Mouse (Mus musculus): ENCODE results near the gene Slc25a13. TPM values are rescaled to one million over a fixed set of nuclear protein-coding genes. Genes with fewer than 3 reads are reported as not detected.
"Not testable (repeated sequence)": the region's sequence is repeated elsewhere in the genome, so short reads cannot be mapped to it uniquely, and the experiment has no call there.

The Slc25a13 gene
- total RNA-seq, 2 experiments from 2014 or later, result 2.9 to 3.4 TPM

GRCm38 (mm10) chr6:6207395-6207794 lies 9.6 kb downstream of the Slc25a13 start:
- no peak for ATAC-seq (replicated peaks; ENCODE audit: low FRiP score, poor library complexity, severe bottlenecking)

- no peak for ATAC-seq (replicated peaks; ENCODE audit: low FRiP score, poor library complexity, severe bottlenecking)
These were observed 11.3 kb downstream of the Slc25a13 start for GRCm38 (mm10) chr6:6205599-6206165.

GRCm38 (mm10) chr6:6202451-6202850 lies 14.5 kb downstream of the Slc25a13 start:
- no peak for ATAC-seq (replicated peaks; ENCODE audit: low FRiP score, poor library complexity, severe bottlenecking)

GRCm38 (mm10) chr6:6201977-6202376 lies 15.0 kb downstream of the Slc25a13 start:
- no peak for ATAC-seq (replicated peaks; ENCODE audit: low FRiP score, poor library complexity, severe bottlenecking)

- no peak for ATAC-seq (replicated peaks; ENCODE audit: low FRiP score, poor library complexity, severe bottlenecking)
These were observed 17.7 kb downstream of the Slc25a13 start for GRCm38 (mm10) chr6:6199138-6199870.

- not testable (repeated sequence) for ATAC-seq (replicated peaks; ENCODE audit: low FRiP score, poor library complexity, severe bottlenecking)
These were observed 18.9 kb downstream of the Slc25a13 start for GRCm38 (mm10) chr6:6198056-6198455.

GRCm38 (mm10) chr6:6197339-6197738 lies 19.6 kb downstream of the Slc25a13 start:
- ATAC-seq (replicated peaks; ENCODE audit: low FRiP score, poor library complexity, severe bottlenecking), result no peak

GRCm38 (mm10) chr6:6196527-6196926 lies 20.4 kb downstream of the Slc25a13 start:
- no peak for ATAC-seq (replicated peaks; ENCODE audit: low FRiP score, poor library complexity, severe bottlenecking)

- ATAC-seq (replicated peaks; ENCODE audit: low FRiP score, poor library complexity, severe bottlenecking), result no peak
These were observed 22.1 kb downstream of the Slc25a13 start for GRCm38 (mm10) chr6:6194831-6195230.

- no peak for ATAC-seq (replicated peaks; ENCODE audit: low FRiP score, poor library complexity, severe bottlenecking)
These were observed 23.1 kb downstream of the Slc25a13 start for GRCm38 (mm10) chr6:6193906-6194305.

- no peak for ATAC-seq (replicated peaks; ENCODE audit: low FRiP score, poor library complexity, severe bottlenecking)
These were observed 24.6 kb downstream of the Slc25a13 start for GRCm38 (mm10) chr6:6192413-6192812.

- no peak for ATAC-seq (replicated peaks; ENCODE audit: low FRiP score, poor library complexity, severe bottlenecking)
These were observed 25.2 kb downstream of the Slc25a13 start for GRCm38 (mm10) chr6:6191596-6192337.

- no peak for ATAC-seq (replicated peaks; ENCODE audit: low FRiP score, poor library complexity, severe bottlenecking)
These were observed 28.0 kb downstream of the Slc25a13 start for GRCm38 (mm10) chr6:6188970-6189369.

- ATAC-seq (replicated peaks; ENCODE audit: low FRiP score, poor library complexity, severe bottlenecking), result no peak
These were observed 30.5 kb downstream of the Slc25a13 start for GRCm38 (mm10) chr6:6186468-6186867.

- no peak for ATAC-seq (replicated peaks; ENCODE audit: low FRiP score, poor library complexity, severe bottlenecking)
These were observed 31.3 kb downstream of the Slc25a13 start for GRCm38 (mm10) chr6:6185735-6186068.

- ATAC-seq (replicated peaks; ENCODE audit: low FRiP score, poor library complexity, severe bottlenecking), result no peak
These were observed 31.8 kb downstream of the Slc25a13 start for GRCm38 (mm10) chr6:6184921-6185734.

- no peak for ATAC-seq (replicated peaks; ENCODE audit: low FRiP score, poor library complexity, severe bottlenecking)
These were observed 33.4 kb downstream of the Slc25a13 start for GRCm38 (mm10) chr6:6183601-6184000.

- ATAC-seq (replicated peaks; ENCODE audit: low FRiP score, poor library complexity, severe bottlenecking), result no peak
These were observed 34.8 kb downstream of the Slc25a13 start for GRCm38 (mm10) chr6:6182191-6182590.

GRCm38 (mm10) chr6:6178341-6178740 lies 38.6 kb downstream of the Slc25a13 start:
- ATAC-seq (replicated peaks; ENCODE audit: low FRiP score, poor library complexity, severe bottlenecking), result not testable (repeated sequence)

GRCm38 (mm10) chr6:6175350-6175971 lies 41.5 kb downstream of the Slc25a13 start:
- no peak for ATAC-seq (replicated peaks; ENCODE audit: low FRiP score, poor library complexity, severe bottlenecking)
